ENCODE assay signal across 11 mouse cellular contexts in genomic region chr13:9695403-9695802, GRCm38 (mm10).
"Had no signal": no experiment of that assay in that cellular context is flagged by ENCODE, and none has a peak within 500 bp of the region (broad histone marks: within the 10 kb centered on the region; RNA-seq: fewer than 3 reads in every experiment).

No protein-coding gene starts in this region.

- H3K4me1 ChIP-seq: neural tube, embryonic 15.5 days had no signal

- H3K9ac ChIP-seq: liver, embryonic 14.5 days; neural tube, embryonic 15.5 days had no signal

- H3K4me2 ChIP-seq: neural tube, embryonic 15.5 days had no signal

- H3K27ac ChIP-seq: layer of hippocampus, adult 2 months; liver, embryonic 14.5 days; neural tube, embryonic 15.5 days had no signal

- H3K27me3 ChIP-seq: neural tube, embryonic 15.5 days had no signal

- H3K9me3 ChIP-seq: neural tube, embryonic 15.5 days had no signal

- DNase-seq: kidney, adult 11 months; left cerebral cortex, postnatal 4 days; midbrain, embryonic 14.5 days; right cerebral cortex, adult 18-20 months; right cerebral cortex, postnatal 25 days; thymus, adult 2 months; thymus, postnatal 25 days had no signal

- H3K4me3 ChIP-seq: layer of hippocampus, adult 2 months; myocyte; neural tube, embryonic 15.5 days had no signal
